In genomic region chr1:77080767-77081166, GRCm38 (mm10) we compare ENCODE assay signal across 12 mouse cellular contexts.
A peak's percentile ranks its signal among the peaks of the same experiment; 100 is the strongest.
DNase-seq lines count a peak whose midpoint lies in the region; ATAC-seq and TF ChIP-seq lines count a peak whose summit lies in the region.
"Had no signal": no experiment of that assay in that cellular context is flagged by ENCODE, and none has a peak within 500 bp of the region (broad histone marks: within the 10 kb centered on the region; RNA-seq: fewer than 3 reads in every experiment).

No protein-coding gene starts in this region.

- no peak for ATAC-seq in heart, embryonic 14.5 days (ENCODE audit: insufficient number of reproducible peaks, insufficient read depth, low FRiP score, low read depth)
- ATAC-seq in stomach, embryonic 16.5 days (ENCODE audit: insufficient read depth, low FRiP score): no peak
- ATAC-seq in stomach, postnatal 0 days (ENCODE audit: low FRiP score, low TSS enrichment): no peak
- ATAC-seq in limb, embryonic 14.5 days (ENCODE audit: low FRiP score, low read depth): no peak
- no peak for ATAC-seq in kidney, embryonic 16.5 days (ENCODE audit: low FRiP score, low TSS enrichment)
- ATAC-seq in liver, embryonic 11.5 days (replicated peaks; ENCODE audit: low FRiP score): no peak

- peak overlapping the region; percentile 53 for H3K4me2 ChIP-seq in heart, embryonic 14.5 days (ENCODE audit: low read length)
- H3K4me2 ChIP-seq in stomach, embryonic 16.5 days (ENCODE audit: low read depth, low read length): peak overlapping the region; percentile 15; the same call in 1 of the 2 replicates
- no peak overlapping the region for H3K4me2 ChIP-seq in stomach, postnatal 0 days (replicated peaks; ENCODE audit: low read depth)
- H3K4me2 ChIP-seq in limb, embryonic 14.5 days (replicated peaks; ENCODE audit: low read depth, low read length, severe bottlenecking): no peak overlapping the region
- no peak overlapping the region for H3K4me2 ChIP-seq in kidney, embryonic 16.5 days (replicated peaks; ENCODE audit: low read depth, low read length)
- H3K4me2 ChIP-seq in liver, embryonic 11.5 days: no peak overlapping the region
- H3K4me2 ChIP-seq: kidney, embryonic 15.5 days; liver, embryonic 15.5 days had no signal

- no peak overlapping the region for H3K4me3 ChIP-seq in heart, embryonic 14.5 days (ENCODE audit: control insufficient read depth in 1 of 2, insufficient read depth in 1 of 2, low read depth in 1 of 2, low read length in 2 of 2)
- no peak overlapping the region for H3K4me3 ChIP-seq in heart, adult 2 months
- H3K4me3 ChIP-seq in stomach, embryonic 16.5 days (replicated peaks; ENCODE audit: low read length): no peak overlapping the region
- no peak overlapping the region for H3K4me3 ChIP-seq in stomach, postnatal 0 days (ENCODE audit: low read depth, low read length)
- no peak overlapping the region for H3K4me3 ChIP-seq in limb, embryonic 14.5 days (replicated peaks; ENCODE audit: low read length)
- H3K4me3 ChIP-seq in kidney, embryonic 16.5 days (ENCODE audit: low read length): no peak overlapping the region
- H3K4me3 ChIP-seq in liver, embryonic 11.5 days (ENCODE audit: low read depth, low read length): no peak overlapping the region
- H3K4me3 ChIP-seq: kidney, embryonic 15.5 days; liver, embryonic 15.5 days had no signal

- H3K4me1 ChIP-seq in heart, embryonic 14.5 days (ENCODE audit: control insufficient read depth in 2 of 2, insufficient read depth in 2 of 2, low read length in 2 of 2): peaks cover 7 to 11% of the 10 kb centered on the region in 2 experiments; a peak in 3 of 4 replicates
- peaks cover 1% of the 10 kb centered on the region; the same call in 1 of the 2 replicates for H3K4me1 ChIP-seq in heart, adult 2 months (ENCODE audit: control insufficient read depth, insufficient read depth, low read length)
- peaks cover 4% of the 10 kb centered on the region; the same call in 1 of the 2 replicates for H3K4me1 ChIP-seq in stomach, embryonic 16.5 days (ENCODE audit: control insufficient read depth, insufficient read depth, low read length)
- H3K4me1 ChIP-seq in stomach, postnatal 0 days (replicated peaks; ENCODE audit: control insufficient read depth, insufficient read depth): no peaks in the 10 kb centered on the region
- peaks cover 12% of the 10 kb centered on the region for H3K4me1 ChIP-seq in limb, embryonic 14.5 days (ENCODE audit: control insufficient read depth, insufficient read depth, low read length)
- peaks cover 12% of the 10 kb centered on the region for H3K4me1 ChIP-seq in kidney, embryonic 16.5 days (ENCODE audit: insufficient read depth, low read length)
- H3K4me1 ChIP-seq in liver, embryonic 11.5 days (replicated peaks; ENCODE audit: control insufficient read depth, insufficient read depth, low read length): no peaks in the 10 kb centered on the region

- TF ChIP-seq POLR2A in heart, adult 2 months (IDR thresholded peaks at IDR 0.05; ENCODE audit: insufficient read depth, low read depth, low read length): no peak
- no peak for TF ChIP-seq POLR2A in limb, embryonic 14.5 days (IDR thresholded peaks at IDR 0.05; ENCODE audit: borderline replicate concordance, extremely low read depth, insufficient read depth, insufficient read length)

- peak overlapping the region; percentile 64 to 77 for H3K27ac ChIP-seq in heart, embryonic 14.5 days (replicated peaks in 1 of 2; ENCODE audit: control insufficient read depth in 1 of 2, insufficient read depth in 1 of 2, low read depth in 2 of 2, low read length in 2 of 2)
- no peak overlapping the region for H3K27ac ChIP-seq in heart, adult 2 months
- H3K27ac ChIP-seq in stomach, embryonic 16.5 days (ENCODE audit: low read length): peak overlapping the region; percentile 51; the same call in 1 of the 2 replicates
- no peak overlapping the region for H3K27ac ChIP-seq in stomach, postnatal 0 days (replicated peaks)
- no peak overlapping the region for H3K27ac ChIP-seq in limb, embryonic 14.5 days (replicated peaks; ENCODE audit: low read depth, low read length)
- no peak overlapping the region for H3K27ac ChIP-seq in kidney, embryonic 16.5 days (ENCODE audit: low read length)
- no peak overlapping the region for H3K27ac ChIP-seq in liver, embryonic 11.5 days (ENCODE audit: low read depth, low read length)
- H3K27ac ChIP-seq: kidney, embryonic 15.5 days; liver, embryonic 15.5 days had no signal

- no peaks in the 10 kb centered on the region for H3K9me3 ChIP-seq in heart, embryonic 14.5 days (ENCODE audit: control insufficient read depth, low read length)
- no peaks in the 10 kb centered on the region for H3K9me3 ChIP-seq in stomach, embryonic 16.5 days (replicated peaks; ENCODE audit: control insufficient read depth, low read length)
- H3K9me3 ChIP-seq in stomach, postnatal 0 days (ENCODE audit: control insufficient read depth, low read length): no peaks in the 10 kb centered on the region
- H3K9me3 ChIP-seq in limb, embryonic 14.5 days (ENCODE audit: control insufficient read depth, low read length): no peaks in the 10 kb centered on the region
- no peaks in the 10 kb centered on the region for H3K9me3 ChIP-seq in kidney, embryonic 16.5 days (ENCODE audit: low read length)
- H3K9me3 ChIP-seq in liver, embryonic 11.5 days (ENCODE audit: control insufficient read depth, low read length): no peaks in the 10 kb centered on the region
- H3K9me3 ChIP-seq: kidney, embryonic 15.5 days; liver, embryonic 15.5 days had no signal

- no peaks in the 10 kb centered on the region for H3K36me3 ChIP-seq in heart, embryonic 14.5 days (ENCODE audit: control insufficient read depth, insufficient read depth, low read length)
- no peaks in the 10 kb centered on the region for H3K36me3 ChIP-seq in heart, adult 2 months (ENCODE audit: control insufficient read depth, insufficient read depth, low read length)
- no peaks in the 10 kb centered on the region for H3K36me3 ChIP-seq in stomach, embryonic 16.5 days (ENCODE audit: control insufficient read depth, insufficient read depth, low read length)
- no peaks in the 10 kb centered on the region for H3K36me3 ChIP-seq in stomach, postnatal 0 days (ENCODE audit: control insufficient read depth, insufficient read depth, low read length)
- no peaks in the 10 kb centered on the region for H3K36me3 ChIP-seq in limb, embryonic 14.5 days (ENCODE audit: control insufficient read depth, insufficient read depth, low read length)
- no peaks in the 10 kb centered on the region for H3K36me3 ChIP-seq in kidney, embryonic 16.5 days (ENCODE audit: insufficient read depth, low read length)
- no peaks in the 10 kb centered on the region for H3K36me3 ChIP-seq in liver, embryonic 11.5 days (ENCODE audit: control insufficient read depth, insufficient read depth, low read length)
- H3K36me3 ChIP-seq: kidney, embryonic 15.5 days; liver, embryonic 15.5 days had no signal

- TF ChIP-seq EP300 in heart, adult 2 months (IDR thresholded peaks at IDR 0.05; ENCODE audit: insufficient read depth, low read depth, low read length): no peak
- TF ChIP-seq EP300 in stomach, postnatal 0 days (optimal IDR thresholded peaks at IDR 0.05): no peak

- H3K79me2 ChIP-seq in heart, adult 2 months (replicated peaks; ENCODE audit: control insufficient read depth, insufficient read depth, low read length): no peaks in the 10 kb centered on the region

- no peak for TF ChIP-seq CTCF in heart, adult 2 months (IDR thresholded peaks at IDR 0.05)
- TF ChIP-seq CTCF in stomach, postnatal 0 days (IDR thresholded peaks at IDR 0.05; ENCODE audit: low read depth): no peak

- no peak for DNase-seq in heart, adult 2 months
- DNase-seq in stomach, postnatal 0 days (ENCODE audit: low spot score): no peak
- peak; percentile 22 for DNase-seq in limb, embryonic 14.5 days (ENCODE audit: low spot score)
- DNase-seq in kidney, postnatal 25 days: no peak
- DNase-seq in liver, embryonic 11.5 days (ENCODE audit: low spot score): no peak
- DNase-seq: adrenal gland, adult 2 months; layer of hippocampus, postnatal 36 days had no signal

- WGBS in heart, embryonic 14.5 days: 12% methylated on average over 5 of the region's 5 CpGs
- 47% methylated on average over 5 of the region's 5 CpGs for WGBS in heart, adult 2 months
- 46% methylated on average over 5 of the region's 5 CpGs for WGBS in stomach, embryonic 16.5 days
- 36% methylated on average over 5 of the region's 5 CpGs for WGBS in stomach, postnatal 0 days
- WGBS in limb, embryonic 14.5 days: 15% methylated on average over 5 of the region's 5 CpGs
- 46% methylated on average over 5 of the region's 5 CpGs for WGBS in kidney, embryonic 16.5 days
- WGBS in liver, embryonic 11.5 days: 75% methylated on average over 5 of the region's 5 CpGs

- H3K9ac ChIP-seq in heart, embryonic 14.5 days (ENCODE audit: low read length): no peak overlapping the region
- H3K9ac ChIP-seq in heart, adult 2 months (ENCODE audit: low read depth, low read length): no peak overlapping the region
- no peak overlapping the region; the same call in 1 of the 2 replicates for H3K9ac ChIP-seq in stomach, embryonic 16.5 days (ENCODE audit: low read length)
- no peak overlapping the region for H3K9ac ChIP-seq in stomach, postnatal 0 days (ENCODE audit: low read length)
- no peak overlapping the region for H3K9ac ChIP-seq in limb, embryonic 14.5 days (ENCODE audit: low read depth, low read length, severe bottlenecking)
- no peak overlapping the region for H3K9ac ChIP-seq in kidney, embryonic 16.5 days (replicated peaks; ENCODE audit: low read length)
- no peak overlapping the region for H3K9ac ChIP-seq in liver, embryonic 11.5 days (ENCODE audit: low read depth, low read length)
- H3K9ac ChIP-seq: kidney, embryonic 15.5 days; liver, embryonic 15.5 days had no signal

- H3K27me3 ChIP-seq in heart, embryonic 14.5 days (ENCODE audit: control insufficient read depth, insufficient read depth, low read length): no peaks in the 10 kb centered on the region
- no peaks in the 10 kb centered on the region for H3K27me3 ChIP-seq in heart, adult 2 months (ENCODE audit: control insufficient read depth, insufficient read depth, low read length)
- H3K27me3 ChIP-seq in stomach, embryonic 16.5 days (ENCODE audit: control insufficient read depth, insufficient read depth, low read length): no peaks in the 10 kb centered on the region
- H3K27me3 ChIP-seq in stomach, postnatal 0 days (ENCODE audit: control insufficient read depth, insufficient read depth, low read length): no peaks in the 10 kb centered on the region
- H3K27me3 ChIP-seq in limb, embryonic 14.5 days (ENCODE audit: control insufficient read depth, insufficient read depth, low read length): no peaks in the 10 kb centered on the region
- no peaks in the 10 kb centered on the region for H3K27me3 ChIP-seq in kidney, embryonic 16.5 days (ENCODE audit: insufficient read depth, low read length)
- H3K27me3 ChIP-seq in liver, embryonic 11.5 days (replicated peaks; ENCODE audit: control insufficient read depth, insufficient read depth, low read length): no peaks in the 10 kb centered on the region
- H3K27me3 ChIP-seq: kidney, embryonic 15.5 days; liver, embryonic 15.5 days had no signal

- intact Hi-C loops in heart, adult 2 months (cut with DNase I): loop anchor here (5.0 to 10.0 kb wide), 2 partner anchors 432 to 1156 kb away; no protein-coding TSS in a partner anchor

Comparison
In these comparisons a context has a peak if more than half of its experiments do, and no peak if none do; other contexts are left out.
1. H3K27ac ChIP-seq: peak in heart, embryonic 14.5 days (2 of 2) and stomach, embryonic 16.5 days (single experiment); none in heart, adult 2 months (single experiment), stomach, postnatal 0 days (single experiment), limb, embryonic 14.5 days (single experiment), kidney, embryonic 16.5 days (single experiment) and liver, embryonic 11.5 days (single experiment).
2. H3K4me2 ChIP-seq: peak in heart, embryonic 14.5 days (single experiment) and stomach, embryonic 16.5 days (single experiment); none in stomach, postnatal 0 days (single experiment), limb, embryonic 14.5 days (single experiment), kidney, embryonic 16.5 days (single experiment) and liver, embryonic 11.5 days (single experiment).